Mouse (Mus musculus) bone marrow, adult 2 months (tissue): ENCODE measurements around the gene Mapkbp1.

Source experiments
- CTCF ChIP-seq: fragments of 200-500 bp; IDR thresholded peaks from 2 replicates; pipeline ENCODE4 v1.5.1; 2011; ENCODE audit warnings: low read length, control low read depth; ENCODE audit not compliant: control insufficient read depth, insufficient read depth
- POLR2A ChIP-seq: fragments of 200-500 bp; IDR thresholded peaks from 2 replicates; pipeline ENCODE4 v1.6.1; 2011; ENCODE audit warnings: low read depth, mild to moderate bottlenecking, control low read depth, low read length, borderline replicate concordance; ENCODE audit not compliant: control insufficient read depth

DNA sequence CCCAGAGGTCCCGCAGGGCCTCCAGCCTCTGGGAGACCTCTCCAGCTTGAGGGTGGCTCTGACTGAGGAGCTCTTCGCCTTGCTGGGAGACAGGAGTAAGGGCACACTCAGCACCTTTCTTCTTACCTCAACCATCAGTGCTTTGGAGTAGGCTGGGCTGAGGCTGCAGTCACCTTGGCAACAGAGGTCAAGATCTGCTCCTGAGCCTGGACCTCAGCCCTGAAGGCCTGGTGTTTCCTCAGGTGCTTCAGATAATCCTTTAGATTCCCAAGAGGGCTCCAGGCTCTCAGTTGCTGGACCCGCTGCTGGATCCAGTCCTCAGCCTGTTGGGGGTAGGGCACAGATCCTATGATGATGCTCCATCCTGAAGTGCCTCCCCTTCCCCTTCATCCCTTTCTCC, 87.0 kb downstream of the Mapkbp1 start:
- TF ChIP-seq CTCF, result no peak
- no peak for TF ChIP-seq POLR2A
